In the genomic region with DNA sequence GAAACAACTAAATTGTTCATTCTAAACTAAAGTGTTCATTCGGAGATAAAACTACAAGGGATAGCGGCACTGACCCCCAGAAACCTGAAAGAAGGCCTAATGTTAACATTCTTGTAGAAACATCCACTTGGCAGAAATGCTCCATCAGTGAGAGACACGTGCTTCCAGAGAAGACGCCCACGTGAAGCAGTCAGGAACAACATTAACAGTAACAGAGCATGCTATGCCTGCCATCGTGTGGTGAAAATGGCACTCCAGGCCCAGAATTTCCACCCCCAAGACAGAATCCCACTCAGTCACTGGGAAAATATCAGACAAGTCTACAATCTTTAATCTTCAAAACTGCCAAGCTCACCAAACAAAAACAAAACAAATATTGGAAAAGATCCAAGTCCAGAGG, we compare ENCODE assay signal across 13 mouse cellular contexts. TPM values are rescaled to one million over a fixed set of nuclear protein-coding genes. Genes with fewer than 3 reads are reported as not detected.
DNase-seq lines count a peak whose midpoint lies in the region; ATAC-seq and TF ChIP-seq lines count a peak whose summit lies in the region.
"Had no signal": no experiment of that assay in that cellular context is flagged by ENCODE, and none has a peak within 500 bp of the region (broad histone marks: within the 10 kb centered on the region; RNA-seq: fewer than 3 reads in every experiment).

No protein-coding gene starts in this region.

- ATAC-seq in megakaryocyte progenitor cell, adult 5-6 weeks (replicated peaks; ENCODE audit: poor library complexity): no peak

- H3K4me3 ChIP-seq in gastrocnemius, adult 2 months: no peak overlapping the region
- H3K4me3 ChIP-seq: hindbrain, embryonic 13.5 days; limb, embryonic 12.5 days; myocyte; stomach, embryonic 15.5 days had no signal

- intact Hi-C loops in gastrocnemius, adult 2 months (cut with DNase I): no loop called here
- intact Hi-C loops in left cerebral cortex, postnatal 25 days (cut with DNase I): no loop called here

- DNase-seq in gastrocnemius, adult 2 months: no peak
- DNase-seq in gastrocnemius, postnatal 4 days (ENCODE audit: low spot score in 2 of 2): no peak
- peak; percentile 75 for DNase-seq in brain, adult 2 months (ENCODE audit: low read depth, low spot score)
- DNase-seq in kidney, postnatal 4 days: peak; percentile 9 to 12
- peak; percentile 54 to 77 for DNase-seq in left cerebral cortex, postnatal 25 days (ENCODE audit: low spot score in 2 of 2)
- DNase-seq in urinary bladder, adult 2 months (ENCODE audit: low spot score): no peak
- no peak for DNase-seq in T-cell, adult 2 months (ENCODE audit: low spot score)

- TF ChIP-seq CTCF in gastrocnemius, adult 2 months (IDR thresholded peaks at IDR 0.05): peak; percentile 24; the same call in 1 of the 2 replicates

- H3K27ac ChIP-seq in gastrocnemius, adult 2 months: no peak overlapping the region
- H3K27ac ChIP-seq: hindbrain, embryonic 13.5 days; limb, embryonic 12.5 days; macrophage; stomach, embryonic 15.5 days had no signal

RNA-seq across cellular contexts. Expression of gene Tubgcp3, which starts 3.2 kb away (rescaled TPM):
- 1 to 10 TPM; 8.6 to 8.9 TPM for total RNA-seq in gastrocnemius, adult 2 months (2021)
- total RNA-seq in gastrocnemius, postnatal 4 days (2021): 10 to 100 TPM; 22.3 to 22.7 TPM
- 10 to 100 TPM; 31.6 to 34.4 TPM for total RNA-seq in left cerebral cortex, postnatal 25 days (2021)
- polyA plus RNA-seq in urinary bladder, adult 2 months (2012; rRNA removed): 46.2 and 57.2 TPM in 2 replicates
- 46.9 and 56.7 TPM in 2 replicates for total RNA-seq in megakaryocyte progenitor cell, adult 5-6 weeks (2015)
- total RNA-seq in megakaryocyte progenitor cell, adult 5-6 weeks (2017): 53.9 and 54.7 TPM in 2 replicates

Comparison
In these comparisons a context has a peak if more than half of its experiments do, and no peak if none do; other contexts are left out.
1. DNase-seq: peak in brain, adult 2 months (single experiment), kidney, postnatal 4 days (2 of 2) and left cerebral cortex, postnatal 25 days (2 of 2); none in gastrocnemius, adult 2 months (single experiment), gastrocnemius, postnatal 4 days (0 of 2), urinary bladder, adult 2 months (single experiment) and T-cell, adult 2 months (single experiment).